Mouse (Mus musculus) CH12.LX (cell line): Measurements from ENCODE around the gene 4933427D14Rik. TPM values are rescaled to one million over a fixed set of nuclear protein-coding genes. Genes with fewer than 3 reads are reported as not detected.

Source experiments
- DNase-seq: peaks from one replicate; pipeline ENCODE4 v3.0.0-alpha.2; 2013; ENCODE audit errors: extremely low read depth
- H3K27ac ChIP-seq: 2 replicates; pipeline ENCODE4 v1.5.1; 2012; ENCODE audit warnings: low read depth, mild to moderate bottlenecking, control low read depth, moderate library complexity; ENCODE audit not compliant: insufficient read depth
- H3K27me3 ChIP-seq: replicated peaks from 2 replicates; pipeline ENCODE3; 2012; ENCODE audit warnings: inconsistent platforms
- H3K36me3 ChIP-seq, 2 experiments: replicated peaks in 1 of 2; 2 replicates each; pipeline versions ENCODE3 to v1.6.1; 2012; ENCODE audit warnings: inconsistent platforms in 1 of 2, low read length in 1 of 2, mild to moderate bottlenecking in 1 of 2, mixed read lengths in 1 of 2, moderate library complexity in 1 of 2; ENCODE audit not compliant: control insufficient read depth in 1 of 2, insufficient read depth in 1 of 2
- H3K4me1 ChIP-seq, 2 experiments: 2 replicates each; pipeline ENCODE4 v1.6.1; 2012; ENCODE audit warnings: inconsistent platforms in 1 of 2, moderate library complexity in 1 of 2; ENCODE audit not compliant: insufficient read depth in 2 of 2, control insufficient read depth in 1 of 2
- H3K4me2 ChIP-seq: 2 replicates; pipeline ENCODE4 v1.6.1; 2012; ENCODE audit warnings: low read depth, mild to moderate bottlenecking, control low read depth; ENCODE audit not compliant: poor library complexity, insufficient read depth, severe bottlenecking
- H3K4me3 ChIP-seq, 3 experiments: fragments of 150-350 bp in 1 of 3; sonication (generic) in 1 of 3; replicated peaks in 1 of 3; 2 replicates each; pipeline versions ENCODE3 to v1.5.1; 2011 to 2012; ENCODE audit warnings: low read depth in 2 of 3, low read length in 2 of 3, mild to moderate bottlenecking in 2 of 3, moderate library complexity in 2 of 3, control low read depth in 1 of 3, improper control_type of control experiment in 1 of 3, inconsistent platforms in 1 of 3, mixed read lengths in 1 of 3; ENCODE audit not compliant: poor library complexity in 1 of 3
- H3K79me2 ChIP-seq: replicated peaks from 2 replicates; pipeline ENCODE4 v1.6.1; 2012; ENCODE audit warnings: mild to moderate bottlenecking, moderate library complexity; ENCODE audit not compliant: control insufficient read depth, poor library complexity, insufficient read depth, severe bottlenecking; ENCODE audit errors: extremely low read depth
- H3K9ac ChIP-seq: 2 replicates; pipeline ENCODE4 v1.6.1; 2012; ENCODE audit warnings: low read depth, mild to moderate bottlenecking, control low read depth, moderate library complexity; ENCODE audit not compliant: insufficient read depth
- H3K9me3 ChIP-seq: replicated peaks from 2 replicates; pipeline ENCODE3; 2012; ENCODE audit warnings: low read length, inconsistent platforms, mixed read lengths
- CHD1 ChIP-seq: IDR thresholded peaks from 2 replicates; pipeline ENCODE4 v1.6.1; 2012; ENCODE audit warnings: low read depth, low read length, improper control_type of control experiment, inconsistent platforms
- CHD2 ChIP-seq: IDR thresholded peaks from 2 replicates; pipeline ENCODE4 v1.6.1; 2011; ENCODE audit warnings: low read length, improper control_type of control experiment
- CTCF ChIP-seq, 2 experiments: IDR thresholded peaks in 1 of 2; conservative IDR thresholded peaks in 1 of 2; 2 replicates each; pipeline ENCODE4 v1.5.1; 2011 to 2012; ENCODE audit warnings: low read depth in 2 of 2, low read length in 2 of 2, improper control_type of control experiment in 1 of 2, inconsistent platforms in 1 of 2, mild to moderate bottlenecking in 1 of 2, moderate library complexity in 1 of 2
- ELF1 ChIP-seq: IDR thresholded peaks from 2 replicates; pipeline ENCODE4 v1.6.1; 2014; ENCODE audit warnings: low read depth, mild to moderate bottlenecking, inconsistent platforms, low read length, improper control_type of control experiment
- EP300 ChIP-seq: IDR thresholded peaks from 2 replicates; pipeline ENCODE4 v1.6.1; 2011; ENCODE audit warnings: low read length, improper control_type of control experiment
- ETS1 ChIP-seq: conservative IDR thresholded peaks from 2 replicates; pipeline ENCODE4 v1.6.1; 2012; ENCODE audit warnings: low read depth, mild to moderate bottlenecking, inconsistent platforms, low read length, improper control_type of control experiment, moderate library complexity
- HCFC1 ChIP-seq: IDR thresholded peaks from 2 replicates; pipeline ENCODE4 v1.6.1; 2012; ENCODE audit warnings: low read depth, mild to moderate bottlenecking, inconsistent platforms, low read length, improper control_type of control experiment
- IRF4 ChIP-seq: IDR thresholded peaks from 2 replicates; pipeline ENCODE4 v1.6.1; 2014; ENCODE audit warnings: low read depth, mild to moderate bottlenecking, inconsistent platforms, low read length, improper control_type of control experiment
- JUN ChIP-seq: IDR thresholded peaks from 2 replicates; pipeline ENCODE4 v1.6.1; 2011; ENCODE audit warnings: low read depth, mild to moderate bottlenecking, low read length, improper control_type of control experiment, moderate library complexity; ENCODE audit not compliant: insufficient read depth
- JUND ChIP-seq: conservative IDR thresholded peaks from 2 replicates; pipeline ENCODE4 v1.6.1; 2011; ENCODE audit warnings: low read depth, low read length, improper control_type of control experiment
- KAT2A ChIP-seq: IDR thresholded peaks from 2 replicates; pipeline ENCODE4 v1.6.1; 2012; ENCODE audit warnings: low read length, improper control_type of control experiment, inconsistent platforms; ENCODE audit not compliant: insufficient replicate concordance
- MAFK ChIP-seq: IDR thresholded peaks from 2 replicates; pipeline ENCODE4 v1.6.1; 2011; ENCODE audit warnings: low read length, improper control_type of control experiment; ENCODE audit not compliant: insufficient replicate concordance
- MAX ChIP-seq: IDR thresholded peaks from 2 replicates; pipeline ENCODE4 v1.6.1; 2011; ENCODE audit warnings: low read length, improper control_type of control experiment
- MXI1 ChIP-seq: IDR thresholded peaks from 2 replicates; pipeline ENCODE4 v1.6.1; 2011; ENCODE audit warnings: mild to moderate bottlenecking, low read depth, low read length, improper control_type of control experiment
- NRF1 ChIP-seq: IDR thresholded peaks from 2 replicates; pipeline ENCODE4 v1.6.1; 2014; ENCODE audit warnings: low read depth, mild to moderate bottlenecking, inconsistent platforms, low read length, improper control_type of control experiment, moderate library complexity
- PAX5 ChIP-seq: IDR thresholded peaks from 2 replicates; pipeline ENCODE4 v1.6.1; 2012; ENCODE audit warnings: low read length, inconsistent platforms, mixed read lengths
- POLR2A ChIP-seq: IDR thresholded peaks from 2 replicates; pipeline ENCODE4 v1.6.1; 2011; ENCODE audit warnings: low read depth, mild to moderate bottlenecking, improper control_type of control experiment, low read length
- RCOR1 ChIP-seq: conservative IDR thresholded peaks from 2 replicates; pipeline ENCODE4 v1.6.1; 2012; ENCODE audit warnings: low read depth, mild to moderate bottlenecking, inconsistent platforms, low read length, improper control_type of control experiment
- SIN3A ChIP-seq: IDR thresholded peaks from 2 replicates; pipeline ENCODE4 v1.6.1; 2012; ENCODE audit warnings: low read length, improper control_type of control experiment, inconsistent platforms
- TBP ChIP-seq: conservative IDR thresholded peaks from 2 replicates; pipeline ENCODE4 v1.6.1; 2011; ENCODE audit warnings: low read depth, low read length, improper control_type of control experiment
- TCF12 ChIP-seq: IDR thresholded peaks from 2 replicates; pipeline ENCODE4 v1.6.1; 2014; ENCODE audit warnings: low read depth, mild to moderate bottlenecking, inconsistent platforms, low read length, improper control_type of control experiment
- USF2 ChIP-seq: conservative IDR thresholded peaks from 2 replicates; pipeline ENCODE4 v1.6.1; 2011; ENCODE audit warnings: low read depth, low read length, improper control_type of control experiment
- ZC3H11A ChIP-seq: IDR thresholded peaks from 2 replicates; pipeline ENCODE4 v1.6.1; 2012; ENCODE audit warnings: low read depth, mild to moderate bottlenecking, inconsistent platforms, low read length, improper control_type of control experiment
- ZNF384 ChIP-seq: IDR thresholded peaks from 2 replicates; pipeline ENCODE4 v1.6.1; 2012; ENCODE audit warnings: low read depth, low read length, improper control_type of control experiment, inconsistent platforms
- dilution Hi-C: fragments of 300-500 bp; cut with MboI; formaldehyde crosslinking; loops from 2 replicates; pipeline ENCODE4 v1.14.3; 2020; ENCODE audit warnings: low sequenced_read_pairs; ENCODE audit not compliant: extremely low pct_unique_long_range_greater_than_20kb, extremely low pct_ligation_motif_present
- in situ Hi-C: fragments of 300-500 bp; cut with MboI; formaldehyde crosslinking; loops from 3 replicates; pipeline ENCODE4 v1.14.3; 2019; ENCODE audit warnings: low sequenced_read_pairs, low pct_ligation_motif_present, low pct_unique_long_range_greater_than_20kb, mixed read lengths
- polyA plus RNA-seq: library from polyadenylated mRNA; unstranded; fragments of >175 nt; gene quantifications from 2 replicates; pipeline ENCODE4 v1.2.1, GENCODE M21; 2012; ENCODE audit warnings: low read depth; ENCODE audit not compliant: insufficient read length
- total RNA-seq, 2 experiments: library from RNA; depleted of rRNA; stranded (reverse); fragments of 300-350 nt in 1 of 2; fragments of >200 nt in 1 of 2; gene quantifications; 2 replicates each; pipeline ENCODE4 v1.2.3; 2012 to 2014

Gene 4933427D14Rik
- total and polyA plus RNA-seq, 3 experiments: 6.8 to 9.3 (median 7.8) TPM

- no peak overlapping the region for H3K9ac ChIP-seq
- H3K36me3 ChIP-seq: peaks cover 27 to 68% of the 10 kb centered on the region in 2 experiments
- in situ Hi-C loops: no loop called here
Observed at GRCm38 (mm10) chr11:72181136-72181535, 26.1 kb downstream of the 4933427D14Rik start.

GRCm38 (mm10) chr11:72180556-72180955, 26.7 kb downstream of the 4933427D14Rik start:
- H3K4me3 ChIP-seq: no peak overlapping the region
- H3K9me3 ChIP-seq: no peaks in the 10 kb centered on the region
- no peaks in the 10 kb centered on the region for H3K79me2 ChIP-seq
- in situ Hi-C loops: no loop called here
- H3K4me1 ChIP-seq: peaks cover 0 to 7% of the 10 kb centered on the region in 2 experiments; a peak in 1 of 4 replicates
- dilution Hi-C loops: no loop called here
- no peak overlapping the region for H3K9ac ChIP-seq
- no peaks in the 10 kb centered on the region for H3K27me3 ChIP-seq
- TF ChIP-seq IRF4 (no peak), TBP (no peak), ZNF384 (no peak), KAT2A (no peak), MXI1 (no peak), ZC3H11A (no peak), USF2 (no peak), EP300 (no peak), NRF1 (no peak), RCOR1 (no peak)
- TF ChIP-seq, all 38 proteins: peak for 0
- H3K4me2 ChIP-seq: no peak overlapping the region
- peaks cover 28 to 68% of the 10 kb centered on the region in 2 experiments for H3K36me3 ChIP-seq
- H3K27ac ChIP-seq: no peak overlapping the region
- no peak for DNase-seq

More at GRCm38 (mm10) chr11:72181136-72181535, 26.1 kb downstream of the 4933427D14Rik start:
- no peak for DNase-seq
- Histone ChIP-seq H3K79me2 (no peaks in the 10 kb centered on the region), H3K27ac (no peak overlapping the region), H3K27me3 (no peaks in the 10 kb centered on the region), H3K9me3 (no peaks in the 10 kb centered on the region), H3K4me2 (no peak overlapping the region), H3K4me3 (no peak overlapping the region), H3K4me1 (peaks cover 0 to 7% of the 10 kb centered on the region in 2 experiments; a peak in 1 of 4 replicates)
- dilution Hi-C loops: no loop called here
- TF ChIP-seq SIN3A (no peak), RCOR1 (no peak), ELF1 (no peak), TCF12 (no peak), TBP (no peak), POLR2A (no peak), JUND (no peak), ETS1 (no peak), PAX5 (no peak), MAX (no peak), CTCF (conservative IDR thresholded peaks at IDR 0.05 in 1 of 2, IDR thresholded peaks at IDR 0.05 in 1 of 2; ENCODE audit: low read depth in 2 of 2, low read length in 2 of 2) (no peak), JUN (no peak), ZC3H11A (no peak), CHD2 (no peak), MAFK (no peak), CHD1 (no peak), HCFC1 (no peak)
